Mouse (Mus musculus) hindbrain, embryonic 10.5 days (tissue): ENCODE results near the gene Ssu72. TPM values are rescaled to one million over a fixed set of nuclear protein-coding genes. Genes with fewer than 3 reads are reported as not detected.

Experiments used
- DNase-seq: peaks from one replicate; pipeline ENCODE4 v3.0.0-alpha.2; 2017; ENCODE audit warnings: low spot score
- H3K27ac ChIP-seq: fragments of 300-500 bp; sonication (generic); 2 replicates; pipeline ENCODE4 v1.5.1; 2016; ENCODE audit warnings: mild to moderate bottlenecking, moderate library complexity
- H3K27me3 ChIP-seq: fragments of 300-500 bp; sonication (generic); 2 replicates; pipeline ENCODE4 v1.6.1; 2016; ENCODE audit warnings: mild to moderate bottlenecking; ENCODE audit not compliant: poor library complexity, insufficient read depth, severe bottlenecking
- H3K36me3 ChIP-seq: fragments of 300-500 bp; sonication (generic); 2 replicates; pipeline ENCODE4 v1.6.1; 2016; ENCODE audit warnings: mild to moderate bottlenecking, moderate library complexity
- H3K4me1 ChIP-seq: fragments of 300-500 bp; sonication (generic); replicated peaks from 2 replicates; pipeline ENCODE4 v1.6.1; 2016; ENCODE audit warnings: mild to moderate bottlenecking
- H3K4me3 ChIP-seq: fragments of 300-500 bp; sonication (generic); 2 replicates; pipeline ENCODE4 v1.5.1; 2016; ENCODE audit warnings: mild to moderate bottlenecking, moderate library complexity
- H3K9me3 ChIP-seq: fragments of 300-500 bp; sonication (generic); 2 replicates; pipeline ENCODE4 v1.6.1; 2016; ENCODE audit warnings: mild to moderate bottlenecking, moderate library complexity
- WGBS: fragments of 180-500 bp; shearing (Covaris S2); methylation state at CpG from one replicate; pipeline ENCODE4 v1.1.7; 2016; 5-methylcytosine and 5-hydroxymethylcytosine counted together
- polyA plus RNA-seq: library from polyadenylated mRNA; unstranded; fragments of >200 nt; fragmentation: Nextera tagmentation; extraction: Ambion mirVana; gene quantifications from 2 replicates; pipeline ENCODE4 v1.2.1, GENCODE M21; 2016

The Ssu72 gene
- polyA plus RNA-seq, 1 experiment from 2014 or later = 175 TPM

- no peak for DNase-seq
- no peaks in the 10 kb centered on the region for H3K9me3 ChIP-seq
These were observed 13.8 kb upstream of the Ssu72 start for GRCm38 (mm10) chr4:155690571-155691375.

GRCm38 (mm10) chr4:155692421-155692820, 12.2 kb upstream of the Ssu72 start:
- no peak overlapping the region for H3K27ac ChIP-seq
- 96% methylated on average over 3 of the region's 3 CpGs for WGBS
- peaks cover 23% of the 10 kb centered on the region for H3K4me1 ChIP-seq
- no peak for DNase-seq
- H3K27me3 ChIP-seq = peaks cover 47% of the 10 kb centered on the region
- no peak overlapping the region for H3K4me3 ChIP-seq
- no peaks in the 10 kb centered on the region for H3K36me3 ChIP-seq
- no peaks in the 10 kb centered on the region for H3K9me3 ChIP-seq

More at GRCm38 (mm10) chr4:155690571-155691375, 13.8 kb upstream of the Ssu72 start:
- Histone ChIP-seq H3K27ac (no peak overlapping the region), H3K4me3 (no peak overlapping the region), H3K27me3 (peaks cover 33% of the 10 kb centered on the region), H3K4me1 (peaks cover 21% of the 10 kb centered on the region), H3K36me3 (no peaks in the 10 kb centered on the region)
- WGBS = 84% methylated on average over 12 of the region's 12 CpGs

GRCm38 (mm10) chr4:155694111-155694481, 10.5 kb upstream of the Ssu72 start, which contains the start of gene Fndc10:
Fndc10 (plus strand) TSS chr4:155694342.
- Histone ChIP-seq H3K9me3 (no peaks in the 10 kb centered on the region), H3K4me1 (peaks cover 23% of the 10 kb centered on the region), H3K27me3 (peaks cover 47% of the 10 kb centered on the region), H3K36me3 (no peaks in the 10 kb centered on the region), H3K27ac (peak within 1 kb of the TSS; percentile 88), H3K4me3 (peak within 1 kb of the TSS; percentile 79)
- 1% methylated on average over 38 of the region's 47 CpGs for WGBS
- peak; percentile 67 for DNase-seq

DNA sequence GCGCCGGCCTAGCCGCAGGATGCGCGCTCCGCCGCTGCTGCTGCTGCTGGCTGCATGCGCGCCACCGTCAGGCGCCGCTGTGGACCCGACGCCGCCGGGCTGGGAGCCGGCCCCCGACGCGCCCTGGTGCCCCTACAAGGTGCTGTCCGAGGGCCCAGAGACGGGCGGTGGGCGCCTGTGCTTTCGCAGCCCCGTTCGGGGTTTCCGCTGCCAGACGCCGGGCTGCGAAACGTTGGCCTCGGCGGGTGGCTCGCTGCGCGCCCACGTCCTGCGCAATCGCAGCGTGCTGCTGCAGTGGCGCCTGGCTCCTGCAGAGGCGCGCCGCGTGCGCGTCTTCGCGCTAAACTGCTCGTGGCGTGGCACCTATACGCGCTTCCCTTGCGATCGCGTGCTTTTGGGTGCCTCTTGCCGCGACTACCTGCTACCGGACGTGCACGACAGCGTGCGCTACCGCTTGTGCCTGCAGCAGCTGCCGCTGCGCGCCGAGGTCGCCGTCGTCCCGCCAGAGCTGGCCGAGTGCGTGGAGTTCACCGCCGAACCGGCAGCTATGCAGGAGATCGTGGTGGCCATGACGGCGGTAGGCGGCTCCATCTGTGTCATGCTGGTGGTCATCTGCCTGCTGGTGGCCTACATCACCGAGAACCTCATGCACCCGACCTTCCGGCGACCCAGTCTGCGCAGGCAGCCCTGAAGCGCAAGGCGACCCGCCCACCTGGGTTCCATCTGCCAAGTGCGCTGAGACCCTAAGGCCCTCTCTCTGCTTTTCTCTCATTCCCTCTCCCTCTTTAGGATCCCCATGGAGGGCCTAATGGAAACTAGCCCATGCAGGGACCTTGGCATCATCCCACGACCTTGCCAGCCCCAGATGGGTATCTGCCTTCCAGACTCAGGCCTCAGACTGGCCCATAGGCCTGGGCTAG, 9.9 kb upstream of the Ssu72 start:
- under 1% methylated on average over 92 of the region's 92 CpGs for WGBS
- H3K4me3 ChIP-seq = peak overlapping the region; percentile 79
- no peaks in the 10 kb centered on the region for H3K36me3 ChIP-seq
- peaks cover 47% of the 10 kb centered on the region for H3K27me3 ChIP-seq
- H3K4me1 ChIP-seq = peaks cover 23% of the 10 kb centered on the region
- H3K9me3 ChIP-seq = no peaks in the 10 kb centered on the region
- peak overlapping the region; percentile 88 for H3K27ac ChIP-seq
- DNase-seq = peak; percentile 65

GRCm38 (mm10) chr4:155695531-155696062, 9.0 kb upstream of the Ssu72 start:
- WGBS = 82% methylated on average over 4 of the region's 4 CpGs
- Histone ChIP-seq H3K27ac (no peak overlapping the region), H3K4me3 (peak overlapping the region; percentile 79), H3K27me3 (peaks cover 47% of the 10 kb centered on the region), H3K36me3 (no peaks in the 10 kb centered on the region), H3K4me1 (peaks cover 23% of the 10 kb centered on the region), H3K9me3 (no peaks in the 10 kb centered on the region)
- no peak for DNase-seq

DNA sequence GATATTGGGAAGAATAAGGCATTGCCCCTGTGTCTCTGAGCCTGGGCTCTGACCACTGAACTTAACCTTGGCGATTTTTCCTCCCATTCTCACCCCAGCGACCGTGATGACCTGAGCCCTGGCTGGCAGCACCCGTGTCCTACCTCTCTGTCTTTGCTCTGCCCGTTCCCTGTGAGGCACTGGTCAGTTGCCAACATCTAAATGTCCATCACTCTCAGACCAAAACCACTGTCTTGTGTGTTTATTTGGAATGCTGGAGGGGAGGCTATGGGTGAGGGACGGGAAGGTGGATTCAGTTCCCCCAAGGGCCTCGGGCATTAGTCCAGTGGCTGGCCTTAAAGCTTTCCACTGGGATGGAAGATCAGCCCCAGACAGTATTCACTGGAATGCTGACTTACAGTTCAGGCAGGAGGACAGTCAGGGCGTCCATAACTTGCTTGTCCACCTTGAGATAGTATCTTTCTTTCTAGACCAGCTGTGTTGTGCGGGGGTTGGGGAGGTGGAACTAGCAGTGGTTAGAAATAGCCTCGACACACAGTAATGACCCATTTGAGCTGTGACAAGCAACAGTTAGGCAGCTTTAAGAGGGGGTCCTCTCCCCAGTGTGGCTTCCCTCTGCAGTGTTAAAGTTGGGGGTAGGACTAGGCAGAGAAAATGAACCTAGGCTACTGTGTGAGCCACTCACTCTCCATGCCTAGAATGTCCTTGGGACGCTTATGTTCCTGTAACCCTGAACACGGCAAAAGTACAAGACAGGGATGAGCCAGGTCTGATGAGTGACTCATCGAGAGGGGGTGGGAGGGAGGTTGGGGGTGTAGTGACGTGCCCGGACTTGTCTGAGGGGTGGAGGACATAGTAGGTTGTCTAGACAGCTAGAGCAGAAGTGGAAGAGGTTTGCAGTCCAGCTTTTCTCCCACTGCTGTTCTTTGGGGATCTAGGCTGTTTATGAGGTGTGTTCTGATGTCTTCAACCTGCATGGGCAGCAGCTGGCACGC, 8.0 kb upstream of the Ssu72 start:
- Histone ChIP-seq H3K4me1 (peaks cover 23% of the 10 kb centered on the region), H3K27me3 (peaks cover 47% of the 10 kb centered on the region), H3K27ac (no peak overlapping the region), H3K36me3 (no peaks in the 10 kb centered on the region), H3K4me3 (peak overlapping the region; percentile 79; the same call in 1 of the 2 replicates), H3K9me3 (no peaks in the 10 kb centered on the region)
- DNase-seq = no peak
- WGBS = 79% methylated on average over 16 of the region's 16 CpGs

- no peaks in the 10 kb centered on the region for H3K36me3 ChIP-seq
- peaks cover 13% of the 10 kb centered on the region for H3K4me1 ChIP-seq
- DNase-seq = no peak
- no peaks in the 10 kb centered on the region for H3K9me3 ChIP-seq
- H3K4me3 ChIP-seq = no peak overlapping the region
- H3K27me3 ChIP-seq = peaks cover 18% of the 10 kb centered on the region
- H3K27ac ChIP-seq = no peak overlapping the region
These were observed 4.2 kb upstream of the Ssu72 start for GRCm38 (mm10) chr4:155700425-155700824.

- Histone ChIP-seq H3K9me3 (no peaks in the 10 kb centered on the region), H3K36me3 (no peaks in the 10 kb centered on the region), H3K4me3 (0 out of 2 replicates have a peak overlapping the region, but pooled peaks have one; percentile 84), H3K27ac (no peak overlapping the region), H3K4me1 (peaks cover 25% of the 10 kb centered on the region), H3K27me3 (no peaks in the 10 kb centered on the region)
- 96% methylated on average over 4 of the region's 4 CpGs for WGBS
- DNase-seq = no peak
These were observed 1.1 kb upstream of the Ssu72 start for GRCm38 (mm10) chr4:155703425-155703929.

DNA sequence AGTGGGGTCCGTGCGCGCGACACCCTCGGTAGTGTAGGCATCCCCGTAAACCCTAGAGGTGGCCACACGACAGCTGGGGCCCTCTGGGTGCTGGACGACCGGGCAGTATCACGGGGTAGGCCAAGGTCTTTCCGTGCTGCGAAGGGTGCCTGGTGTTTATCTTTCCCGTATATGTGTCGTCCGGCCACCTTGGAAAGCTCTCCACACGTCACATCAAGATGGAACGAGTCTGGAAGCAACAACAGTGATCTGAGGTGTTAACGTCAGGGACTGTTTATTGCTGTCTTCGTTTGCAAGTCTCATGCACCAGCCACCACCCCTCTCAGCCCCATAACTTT, 961 bp downstream of the Ssu72 start:
- Histone ChIP-seq H3K4me3 (peak overlapping the region; percentile 84), H3K36me3 (0 out of 2 replicates have a peak, but pooled peaks cover 7% of the 10 kb centered on the region), H3K9me3 (no peaks in the 10 kb centered on the region), H3K4me1 (peaks cover 31% of the 10 kb centered on the region), H3K27me3 (no peaks in the 10 kb centered on the region), H3K27ac (peak overlapping the region; percentile 95)
- DNase-seq = no peak
- under 1% methylated on average over 19 of the region's 19 CpGs for WGBS

DNA sequence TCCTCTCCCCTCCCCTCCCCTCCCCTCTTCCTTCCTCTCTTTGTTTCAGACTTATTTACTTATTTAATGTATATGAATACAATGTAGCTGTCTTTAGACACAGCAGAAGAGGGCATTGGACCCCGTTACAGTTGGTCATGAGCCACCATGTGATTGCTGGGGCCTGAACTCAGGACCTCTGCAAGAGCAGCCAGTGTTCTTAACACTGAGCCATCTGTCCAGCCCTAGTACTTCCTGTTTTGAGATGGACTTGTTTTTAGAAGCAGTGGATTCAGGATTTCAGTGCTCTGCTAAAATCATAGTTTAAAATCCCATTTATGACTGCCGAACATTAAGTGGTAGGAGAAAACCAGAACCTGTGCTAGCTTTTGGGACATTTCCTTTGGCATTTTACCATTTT, 4.0 kb downstream of the Ssu72 start:
- Histone ChIP-seq H3K27ac (no peak overlapping the region), H3K4me3 (no peak overlapping the region), H3K36me3 (peaks cover 10% of the 10 kb centered on the region; the same call in 1 of the 2 replicates), H3K9me3 (no peaks in the 10 kb centered on the region), H3K4me1 (peaks cover 33% of the 10 kb centered on the region), H3K27me3 (no peaks in the 10 kb centered on the region)
- WGBS = 83% methylated on average over 2 of the region's 2 CpGs
- DNase-seq = no peak

DNA sequence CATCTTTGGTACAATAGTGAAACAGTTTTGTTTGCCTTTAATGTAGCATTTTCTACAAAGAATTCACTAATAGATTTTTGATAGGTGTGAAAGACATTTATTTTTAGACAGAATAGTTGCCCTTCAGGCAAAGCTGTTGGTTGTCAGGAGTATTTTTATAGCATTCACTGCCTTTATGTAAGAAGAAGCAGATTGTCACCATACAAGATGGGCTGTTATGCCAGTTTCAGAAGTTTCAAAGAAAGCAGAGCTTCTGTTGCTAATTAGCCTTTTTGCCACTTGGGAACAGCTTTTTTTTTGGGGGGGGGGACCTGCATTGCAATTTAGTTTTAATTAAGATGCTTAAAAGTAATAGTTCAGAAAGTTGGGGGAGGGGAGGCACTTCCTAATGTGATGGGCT, 4.4 kb downstream of the Ssu72 start:
- DNase-seq = no peak
- Histone ChIP-seq H3K27me3 (no peaks in the 10 kb centered on the region), H3K27ac (no peak overlapping the region), H3K4me3 (no peak overlapping the region), H3K36me3 (peaks cover 12% of the 10 kb centered on the region), H3K4me1 (peaks cover 30% of the 10 kb centered on the region), H3K9me3 (no peaks in the 10 kb centered on the region)
